Mouse (Mus musculus): ENCODE results near the gene Gpbar1. TPM values are rescaled to one million over a fixed set of nuclear protein-coding genes. Genes with fewer than 3 reads are reported as not detected.
A peak's percentile ranks its signal among the peaks of the same experiment; 100 is the strongest.

Gpbar1 gene
- not detected for total RNA-seq (2022)

DNA sequence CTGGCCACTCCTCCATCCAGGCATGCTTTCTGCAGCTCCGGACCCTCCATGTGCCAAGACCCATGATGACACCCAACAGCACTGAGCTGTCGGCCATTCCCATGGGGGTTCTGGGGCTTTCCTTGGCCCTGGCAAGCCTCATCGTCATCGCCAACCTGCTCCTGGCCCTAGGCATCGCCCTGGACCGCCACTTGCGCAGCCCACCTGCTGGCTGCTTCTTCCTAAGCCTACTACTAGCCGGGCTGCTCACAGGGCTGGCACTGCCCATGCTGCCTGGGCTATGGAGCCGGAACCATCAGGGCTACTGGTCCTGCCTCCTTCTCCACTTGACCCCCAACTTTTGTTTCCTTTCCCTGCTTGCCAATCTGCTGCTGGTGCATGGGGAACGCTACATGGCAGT, at the start of gene Gpbar1:
Gene Gpbar1, plus strand, starts transcription at position 13 of the 400 bp plus-strand sequence.
- no peak for DNase-seq (ENCODE audit: low spot score in 2 of 2)

DNA sequence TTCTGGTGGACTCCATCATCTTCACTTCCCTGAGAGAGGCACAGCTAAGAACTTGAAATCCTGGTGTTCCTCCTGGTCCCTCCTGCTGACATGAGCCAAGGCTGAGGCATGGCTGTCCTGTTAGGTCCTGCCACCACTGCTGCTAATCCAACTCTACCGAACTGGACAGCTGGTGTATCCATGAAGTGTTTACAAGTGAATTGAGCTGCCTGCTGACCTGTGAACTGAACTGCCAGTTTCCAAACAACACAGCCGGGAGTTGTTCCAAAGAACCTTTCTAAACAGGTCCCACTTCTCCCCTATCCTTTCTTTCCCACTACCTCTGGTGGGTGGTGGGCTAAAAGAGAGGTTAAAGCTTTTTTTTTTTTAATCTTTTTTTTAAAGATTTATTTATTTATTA, 48.4 kb upstream of the Gpbar1 start:
- no peak for DNase-seq (ENCODE audit: low spot score in 2 of 2)

DNA sequence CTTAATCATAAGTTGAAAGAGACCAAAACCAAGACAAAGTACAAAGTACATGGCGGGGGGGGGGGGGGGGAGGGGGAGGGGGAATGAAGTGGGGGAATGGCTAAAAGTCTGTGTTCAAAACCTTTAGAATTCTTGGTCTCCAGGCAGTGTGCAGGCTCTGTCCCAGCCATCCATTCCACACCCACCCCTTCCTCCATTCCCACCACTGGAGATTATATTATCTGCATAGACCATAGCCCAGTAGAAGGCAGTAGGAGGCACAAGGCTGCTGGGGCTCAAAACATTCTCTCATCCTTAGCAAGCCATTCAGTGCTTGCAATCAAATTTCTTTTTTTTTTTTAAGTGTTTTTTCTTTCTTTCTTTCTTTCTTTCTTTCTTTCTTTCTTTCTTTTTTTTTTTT, 47.4 kb upstream of the Gpbar1 start:
- DNase-seq (ENCODE audit: low spot score in 2 of 2): no peak

DNA sequence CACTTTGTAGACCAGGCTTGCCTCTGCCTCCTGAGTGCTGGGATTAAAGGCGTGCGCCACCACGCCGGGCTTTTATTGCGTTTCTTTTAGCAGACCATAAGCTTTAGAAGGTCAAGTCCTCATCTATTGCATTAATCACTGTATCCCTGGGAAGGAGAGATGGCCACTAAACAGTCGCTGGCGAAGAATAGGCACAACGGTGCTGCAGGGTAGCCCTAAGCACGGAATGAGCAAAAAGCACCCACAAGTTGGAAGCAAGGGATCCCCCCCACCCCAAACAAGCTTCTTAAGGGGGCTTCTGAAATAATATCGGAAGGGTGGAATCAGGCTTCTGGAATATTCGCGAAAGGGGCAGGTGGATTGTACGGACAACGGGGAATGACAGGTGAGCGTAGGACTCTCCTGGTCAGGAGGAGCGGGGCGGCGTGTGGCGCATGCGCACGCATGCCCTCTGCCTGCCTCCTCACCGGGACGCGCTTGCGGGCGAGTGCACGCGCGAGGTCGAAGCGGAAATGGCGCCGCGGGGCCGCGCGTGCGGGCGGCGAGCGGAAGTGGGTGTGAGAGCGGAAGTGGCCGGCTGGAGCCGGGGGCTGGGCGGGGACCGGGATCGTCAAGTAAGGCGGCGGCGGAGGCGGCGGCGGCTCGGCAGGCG, 42.3 kb upstream of the Gpbar1 start, which contains the start of gene Arpc2:
Gene Arpc2, plus strand, starts transcription at position 147 of the 652 bp plus-strand sequence.
- peak; percentile 91 to 95 for DNase-seq (ENCODE audit: low spot score in 2 of 2)

DNA sequence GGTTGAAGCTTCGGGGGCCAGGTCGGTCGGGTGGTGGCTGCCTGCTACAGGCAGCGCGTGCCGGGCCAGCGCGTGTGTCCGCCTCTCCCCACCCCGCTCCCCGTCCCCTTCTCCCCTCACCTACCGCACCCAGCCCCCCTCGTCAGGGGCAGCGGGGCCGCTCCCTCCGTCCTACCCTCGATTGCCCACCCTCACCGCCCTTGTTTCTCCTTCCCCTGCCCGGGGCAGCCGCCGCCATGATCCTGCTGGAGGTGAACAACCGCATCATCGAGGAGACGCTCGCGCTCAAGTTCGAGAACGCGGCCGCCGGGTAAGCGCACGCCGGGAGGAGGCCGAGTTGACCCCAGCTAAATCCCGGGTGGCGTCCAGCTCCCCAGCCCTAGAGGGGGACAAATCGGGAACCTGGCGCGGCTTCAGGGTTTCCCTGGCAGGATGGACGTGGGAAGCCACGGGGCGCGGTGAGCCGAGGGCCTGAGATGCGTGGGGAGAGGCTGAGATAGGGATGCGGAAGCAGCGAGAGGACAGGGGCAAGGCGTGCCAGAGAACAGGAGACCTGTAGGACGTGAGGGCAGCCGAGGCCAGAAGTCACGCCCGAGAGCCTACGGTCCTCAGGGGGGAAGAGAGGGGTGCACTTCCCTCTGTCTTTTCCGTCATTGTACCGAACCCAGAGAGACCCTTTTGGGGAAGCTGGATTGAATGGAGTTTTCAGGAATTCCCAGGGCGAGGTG, 41.6 kb upstream of the Gpbar1 start:
- peak in 1 of 2 experiments; percentile 40 for DNase-seq (ENCODE audit: low spot score in 2 of 2)

DNA sequence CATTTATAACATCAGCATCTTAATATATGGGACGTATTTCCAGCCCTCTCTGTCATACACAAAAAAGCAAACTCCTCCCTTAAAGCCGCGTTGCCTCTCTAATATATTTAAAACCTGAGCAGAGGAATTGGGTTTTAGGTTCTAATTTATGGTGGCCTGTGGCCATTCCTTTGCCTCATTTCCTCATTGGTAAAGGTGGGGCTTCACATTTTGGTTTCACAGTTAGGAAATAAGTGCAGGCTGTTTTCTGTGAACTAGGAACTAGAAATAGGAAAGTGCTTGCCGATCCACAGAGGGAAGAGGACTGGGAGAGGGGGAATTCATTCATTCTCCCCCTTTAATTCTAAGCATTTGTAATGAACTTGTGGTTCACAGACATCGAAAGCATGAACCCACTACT, 40.7 kb upstream of the Gpbar1 start:
- DNase-seq (ENCODE audit: low spot score in 2 of 2): no peak

DNA sequence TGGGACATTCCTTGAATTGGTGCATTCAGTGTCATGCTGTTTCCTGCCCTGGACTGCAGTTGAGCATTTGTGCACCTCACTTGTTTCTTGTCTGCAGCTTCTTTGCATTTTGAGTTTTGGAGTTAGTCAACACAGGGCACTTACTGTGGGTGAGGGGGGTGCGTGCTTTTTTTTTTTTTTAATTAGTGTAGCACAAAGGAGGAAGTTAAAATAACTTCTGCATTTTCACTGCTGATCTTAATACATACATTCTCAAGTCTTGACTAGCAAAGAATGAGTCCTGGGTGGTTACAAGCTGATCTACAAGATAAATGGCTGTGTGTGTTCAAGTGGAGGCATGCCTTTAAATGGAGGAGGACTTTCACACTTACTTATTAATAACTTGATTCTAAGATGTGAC, 40.2 kb upstream of the Gpbar1 start:
- DNase-seq (ENCODE audit: low spot score in 2 of 2): no peak

DNA sequence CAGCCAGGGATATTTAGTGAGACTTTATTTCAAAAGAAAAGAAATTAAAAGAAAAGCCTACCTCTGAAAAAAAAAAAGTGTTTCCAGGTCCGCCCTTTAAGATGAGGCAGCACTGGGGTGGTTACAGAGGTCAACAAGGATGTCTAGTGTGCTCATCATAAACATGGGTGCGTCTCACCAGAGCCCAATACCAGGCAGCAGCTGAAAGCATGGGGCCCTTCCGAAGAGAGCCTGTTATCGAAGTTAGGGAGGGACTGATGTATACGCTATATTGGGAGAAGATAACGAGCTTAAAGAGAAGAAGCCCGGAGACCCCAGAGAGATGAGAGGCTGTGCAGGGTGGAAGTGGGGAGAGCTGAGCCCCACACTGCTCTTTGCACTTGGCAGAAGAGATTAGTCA, 39.2 kb upstream of the Gpbar1 start:
- no peak for DNase-seq (ENCODE audit: low spot score in 2 of 2)

DNA sequence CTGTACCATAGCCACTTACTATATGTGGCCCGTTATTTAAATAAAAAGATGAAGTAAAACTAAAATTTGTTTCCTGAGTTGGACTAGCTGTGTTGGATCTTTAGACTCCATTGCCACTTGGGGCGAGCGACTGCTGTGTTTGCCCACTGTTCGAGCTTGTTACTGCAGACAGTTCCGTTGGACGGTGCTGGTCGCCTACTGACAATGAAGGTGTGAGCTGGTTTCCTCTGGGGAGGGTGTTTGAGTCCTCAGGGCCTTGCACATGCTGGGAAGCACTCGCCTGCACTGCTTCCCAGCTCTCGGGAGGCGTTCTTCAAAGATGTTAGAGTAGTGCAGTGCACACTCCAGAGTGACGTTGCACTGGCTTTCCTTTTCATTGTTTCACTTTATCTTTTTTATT, 38.7 kb upstream of the Gpbar1 start:
- peak in 1 of 2 experiments; percentile 49 for DNase-seq (ENCODE audit: low spot score in 2 of 2)

DNA sequence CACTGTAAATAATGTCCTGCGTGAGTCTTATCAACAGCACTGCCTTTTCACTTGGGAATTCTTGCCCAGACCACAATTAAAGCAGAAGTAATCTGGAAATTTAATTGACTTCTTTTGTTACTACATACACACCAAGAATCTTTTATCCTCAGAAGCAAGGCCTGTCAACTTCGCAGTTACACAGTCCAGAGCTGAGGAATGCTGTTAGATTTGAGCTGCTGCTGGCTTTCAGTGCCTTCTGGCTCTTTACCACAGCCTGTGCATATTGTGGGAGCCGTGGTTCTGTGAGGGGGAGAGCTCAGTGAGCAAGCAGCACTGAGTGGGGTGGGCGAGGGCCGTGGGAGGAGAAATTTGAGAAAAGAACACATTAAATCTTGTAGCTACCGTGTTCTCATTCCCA, 38.0 kb upstream of the Gpbar1 start:
- peak; percentile 50 to 85 for DNase-seq (ENCODE audit: low spot score in 2 of 2)

DNA sequence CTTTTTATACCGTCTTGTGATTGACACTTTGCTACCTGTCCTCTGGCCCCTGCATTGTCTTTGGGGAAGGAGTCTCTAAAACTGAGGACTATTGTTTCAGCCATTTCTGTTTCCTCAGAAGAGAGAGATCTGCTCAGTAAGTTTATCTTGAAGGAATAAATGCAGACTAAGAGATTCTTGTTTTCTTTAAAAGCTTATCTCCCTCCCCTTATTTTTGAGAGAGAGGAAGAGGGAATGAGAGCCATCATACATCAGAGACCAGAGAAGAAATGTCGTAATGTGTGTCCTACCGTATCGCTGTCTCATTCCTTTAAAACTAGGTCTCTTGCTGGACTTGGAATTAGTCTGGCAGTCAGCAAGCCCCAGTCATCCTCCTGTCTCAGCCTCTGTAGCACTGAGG, 37.5 kb upstream of the Gpbar1 start:
- DNase-seq (ENCODE audit: low spot score in 2 of 2): no peak

DNA sequence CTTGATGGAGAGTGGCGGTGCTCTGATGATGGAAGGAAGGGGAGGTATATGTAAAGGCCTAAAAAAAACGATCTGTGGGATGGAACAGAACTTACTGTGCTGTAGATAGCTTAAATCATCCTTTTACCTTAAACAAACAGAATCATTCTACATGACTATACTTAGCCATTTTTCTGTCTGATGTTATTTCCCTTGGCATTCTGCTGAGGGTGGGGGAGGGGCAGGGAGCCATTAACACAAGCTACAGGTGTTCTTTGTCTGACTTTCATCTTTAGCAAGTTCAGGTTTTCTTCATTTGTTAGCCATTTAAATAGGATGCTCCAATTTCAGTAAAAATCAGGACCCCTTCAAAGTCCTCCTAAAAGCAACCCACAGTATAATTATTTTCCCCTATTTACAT, 32.8 kb upstream of the Gpbar1 start:
- DNase-seq (ENCODE audit: low spot score in 2 of 2): no peak

DNA sequence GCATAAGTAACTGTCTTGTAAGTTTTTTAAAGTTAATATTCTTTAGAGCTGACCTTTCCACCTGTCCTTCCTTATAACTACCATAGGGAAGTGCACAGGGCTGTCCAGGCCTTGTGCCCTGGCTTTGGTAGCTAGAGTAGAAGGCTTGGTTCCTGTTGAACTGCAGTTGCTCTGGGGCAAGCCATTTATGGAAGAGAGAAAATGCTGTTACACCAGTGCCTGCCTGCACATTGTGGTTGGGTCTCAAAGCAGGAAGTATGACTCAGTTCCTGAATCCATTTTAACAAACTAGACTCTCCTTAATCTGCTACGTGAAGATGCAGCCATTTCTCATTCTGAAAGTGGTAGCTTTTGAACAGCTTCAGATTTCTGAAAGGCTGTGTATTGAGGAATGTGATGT, 29.6 kb upstream of the Gpbar1 start:
- DNase-seq (ENCODE audit: low spot score in 2 of 2): no peak

DNA sequence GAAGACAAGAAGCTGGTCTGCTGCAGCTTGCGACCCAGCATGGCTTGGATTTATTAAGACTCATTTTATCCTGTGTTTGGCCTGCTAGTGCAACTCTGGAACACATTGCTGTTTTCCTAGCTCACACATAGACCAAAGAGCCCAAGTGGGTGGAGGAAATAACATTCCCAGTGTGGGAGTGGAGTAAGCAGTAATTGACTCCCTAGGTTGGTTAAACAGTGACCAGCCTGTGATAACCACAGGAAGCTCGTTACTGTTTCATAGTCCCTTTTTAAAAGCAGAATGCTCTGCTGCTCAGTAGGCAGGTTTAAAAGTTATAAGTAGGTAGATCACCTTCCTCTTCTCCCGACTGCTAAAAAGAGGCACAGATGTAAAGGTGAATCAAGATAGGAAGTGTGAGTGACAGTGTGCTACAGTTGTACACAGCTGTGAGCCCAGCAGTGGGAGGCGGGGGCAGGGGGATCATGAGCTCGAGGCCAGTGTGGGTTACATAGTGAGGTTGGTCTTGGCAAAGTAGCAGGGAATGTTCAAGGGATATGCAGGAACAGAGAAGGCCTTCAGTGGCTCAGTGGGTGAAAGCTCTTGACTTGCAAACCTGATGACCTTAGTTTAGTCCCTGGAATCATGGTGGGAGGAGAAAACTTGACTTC, 28.9 kb upstream of the Gpbar1 start:
- DNase-seq (ENCODE audit: low spot score in 2 of 2): no peak

DNA sequence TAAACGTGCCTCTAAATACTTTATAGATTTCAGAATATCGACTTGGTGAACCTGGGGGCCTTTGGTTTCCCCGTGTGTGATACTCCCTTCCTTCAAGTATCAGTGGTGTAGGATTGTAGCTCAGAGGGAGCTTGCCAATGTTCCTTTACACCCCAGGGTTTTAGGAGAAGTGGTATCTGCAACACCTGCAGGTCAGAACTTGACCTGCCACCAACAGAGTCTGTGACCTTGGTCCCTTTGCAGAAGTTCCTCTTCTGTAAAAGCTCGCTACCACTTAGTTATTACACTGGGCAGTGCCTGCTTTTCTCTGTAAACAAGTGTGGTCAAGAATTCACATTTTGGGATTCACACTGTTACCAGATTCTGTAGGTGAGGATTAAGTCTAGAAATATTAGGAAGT, 28.3 kb upstream of the Gpbar1 start:
- DNase-seq (ENCODE audit: low spot score in 2 of 2): no peak

DNA sequence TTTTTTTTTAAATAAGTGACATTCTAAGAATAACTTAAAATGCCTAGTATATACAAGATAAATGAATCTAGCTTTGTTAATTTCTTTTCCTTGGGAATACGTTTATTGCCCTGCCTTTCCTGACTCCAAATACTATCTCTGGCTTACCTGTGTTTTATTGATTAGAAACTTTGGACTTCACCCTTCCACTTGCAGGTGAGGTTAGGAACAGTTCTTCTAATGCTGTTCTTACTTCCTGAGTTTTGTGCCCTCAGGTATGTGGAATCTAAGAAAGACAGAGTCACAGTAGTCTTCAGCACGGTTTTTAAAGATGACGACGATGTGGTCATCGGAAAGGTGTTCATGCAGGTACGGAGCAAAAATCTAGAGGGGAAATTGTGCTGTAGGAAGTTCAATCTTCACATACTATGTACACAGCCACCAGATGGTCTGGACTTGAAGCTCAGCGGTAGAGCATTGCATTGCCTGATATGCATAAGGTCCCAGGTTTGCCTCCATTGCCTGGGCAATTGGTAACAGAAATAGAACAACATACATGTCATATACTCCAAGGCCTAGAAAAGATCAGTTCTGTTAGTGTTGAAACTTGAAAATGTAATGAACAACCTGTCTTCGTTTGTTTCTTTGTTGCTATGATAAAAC, 22.5 kb upstream of the Gpbar1 start:
- DNase-seq (ENCODE audit: low spot score in 2 of 2): no peak

DNA sequence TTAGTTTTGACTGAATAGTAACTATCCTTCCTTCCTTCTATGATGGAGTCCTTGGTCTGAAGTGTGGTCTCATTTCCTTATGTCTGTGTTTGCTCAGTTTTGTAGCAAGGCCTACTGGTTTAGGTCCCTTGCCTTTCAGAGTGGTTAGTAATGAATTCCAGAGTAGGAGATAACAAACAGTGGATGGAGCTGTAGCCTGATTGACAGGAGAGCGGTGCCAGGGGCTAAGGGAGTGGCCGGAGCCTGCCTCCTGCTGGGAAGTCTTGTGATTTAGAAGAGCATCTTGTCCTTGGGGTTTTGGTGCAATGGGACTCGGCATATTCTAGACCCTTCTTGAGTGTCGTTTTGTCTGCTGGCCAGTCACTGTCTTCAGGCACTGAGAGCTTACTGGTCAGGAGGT, 21.6 kb upstream of the Gpbar1 start:
- DNase-seq (ENCODE audit: low spot score in 2 of 2): no peak

DNA sequence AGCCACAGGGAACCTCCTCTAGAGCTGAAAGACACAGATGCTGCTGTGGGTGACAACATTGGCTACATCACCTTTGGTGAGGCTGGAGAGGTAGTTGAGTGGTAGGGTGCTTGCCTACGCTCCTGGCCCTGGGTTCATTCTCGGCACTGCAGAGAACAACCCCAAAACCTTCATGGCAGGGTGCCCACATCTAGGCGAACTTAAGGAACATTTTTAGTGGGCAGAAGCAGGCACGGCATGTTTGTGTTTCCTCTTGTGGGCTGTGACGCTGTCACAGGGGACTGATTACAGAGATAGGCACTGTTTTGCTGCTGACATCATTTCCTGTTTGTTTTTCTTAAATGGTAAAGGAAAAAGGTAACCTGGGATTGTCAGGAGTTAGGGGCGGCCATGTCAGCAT, 15.8 kb upstream of the Gpbar1 start:
- no peak for DNase-seq (ENCODE audit: low spot score in 2 of 2)

DNA sequence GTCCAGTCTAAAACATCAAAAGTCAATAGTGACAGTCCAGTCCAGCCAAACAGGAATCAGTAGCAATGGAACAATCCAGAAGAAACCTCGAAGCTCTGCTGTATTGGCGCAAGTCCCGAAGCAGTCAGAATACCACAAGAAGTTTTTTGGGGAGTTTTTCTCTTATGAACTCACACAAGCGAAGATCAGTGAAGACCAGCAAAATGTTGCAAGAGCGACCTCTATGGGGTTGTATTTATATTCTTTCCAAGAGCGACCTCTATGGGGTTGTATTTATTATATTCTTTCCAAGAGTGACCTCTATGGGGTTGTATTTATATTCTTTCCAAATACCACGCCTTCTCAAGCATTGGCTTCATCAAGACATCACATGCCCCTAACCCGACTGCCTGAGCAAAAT, 9.6 kb upstream of the Gpbar1 start:
- no peak for DNase-seq (ENCODE audit: low spot score in 2 of 2)

DNA sequence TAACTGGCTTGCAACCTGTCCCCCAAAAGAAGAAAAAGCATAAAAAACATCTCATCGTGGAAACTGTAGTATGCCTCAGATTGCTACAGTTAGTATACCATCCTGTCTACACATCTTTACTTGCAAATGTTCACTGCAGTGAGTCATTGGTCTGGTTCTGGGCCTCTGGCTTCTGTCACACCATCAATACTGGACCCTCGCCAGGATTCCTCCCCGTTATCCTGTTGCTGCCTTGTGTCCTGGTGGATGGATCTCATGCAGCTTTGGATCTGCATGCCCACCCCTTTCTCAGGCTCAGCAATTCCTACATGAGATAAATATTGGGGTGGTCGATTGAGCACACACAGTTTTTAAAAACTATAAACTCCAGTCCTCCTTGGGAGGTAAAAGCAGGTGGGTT, 6.7 kb upstream of the Gpbar1 start:
- no peak for DNase-seq (ENCODE audit: low spot score in 2 of 2)

DNA sequence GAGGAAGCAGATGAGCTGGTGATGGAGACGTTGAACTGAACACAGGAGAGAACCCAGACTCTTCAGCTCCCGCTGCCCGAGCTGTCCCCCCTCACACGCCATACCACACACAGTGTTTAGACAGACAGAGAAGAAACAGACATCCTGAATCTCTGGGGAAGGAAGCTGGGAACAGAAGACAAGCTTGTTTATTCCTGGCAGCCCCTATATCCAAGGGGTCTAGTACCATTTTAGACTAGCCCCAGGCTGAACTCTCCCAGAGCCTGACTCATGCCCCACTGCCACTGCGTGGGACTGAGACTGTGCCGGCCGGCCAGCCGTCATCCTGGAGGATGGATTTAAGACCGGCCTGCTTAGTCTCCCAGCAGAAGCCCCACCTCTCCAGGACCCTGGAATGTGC, 3.3 kb upstream of the Gpbar1 start:
- no peak for DNase-seq (ENCODE audit: low spot score in 2 of 2)

DNA sequence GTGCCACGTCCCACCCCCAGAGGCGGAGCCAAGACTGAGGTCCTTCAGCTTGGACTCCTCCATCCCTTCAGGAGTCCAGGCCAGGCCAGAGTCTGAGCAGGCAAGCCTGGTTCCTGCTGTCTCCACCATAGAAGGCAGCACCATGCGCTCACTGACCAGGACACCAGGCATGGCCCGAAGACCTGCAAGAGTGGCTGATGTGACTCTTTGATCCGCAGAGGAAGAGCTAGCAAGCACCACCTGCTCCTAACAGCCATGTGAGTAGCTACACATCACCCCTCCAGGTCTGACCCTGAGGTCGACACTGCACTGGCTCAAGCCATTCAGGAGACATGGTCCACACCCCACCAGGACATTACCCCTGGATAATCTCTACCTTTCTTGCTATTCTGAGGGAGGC, 1.3 kb upstream of the Gpbar1 start:
- DNase-seq (ENCODE audit: low spot score in 2 of 2): no peak

Data from left cerebral cortex, adult 8-10 months (tissue).